Mouse (Mus musculus) spleen, postnatal 4 days (tissue): ENCODE data around the gene Ica1.

Experiments used
- DNase-seq, 2 experiments: peaks; one replicate each; pipeline ENCODE4 v3.0.0; 2022; ENCODE audit warnings: low spot score in 2 of 2

Ica1 gene

DNA sequence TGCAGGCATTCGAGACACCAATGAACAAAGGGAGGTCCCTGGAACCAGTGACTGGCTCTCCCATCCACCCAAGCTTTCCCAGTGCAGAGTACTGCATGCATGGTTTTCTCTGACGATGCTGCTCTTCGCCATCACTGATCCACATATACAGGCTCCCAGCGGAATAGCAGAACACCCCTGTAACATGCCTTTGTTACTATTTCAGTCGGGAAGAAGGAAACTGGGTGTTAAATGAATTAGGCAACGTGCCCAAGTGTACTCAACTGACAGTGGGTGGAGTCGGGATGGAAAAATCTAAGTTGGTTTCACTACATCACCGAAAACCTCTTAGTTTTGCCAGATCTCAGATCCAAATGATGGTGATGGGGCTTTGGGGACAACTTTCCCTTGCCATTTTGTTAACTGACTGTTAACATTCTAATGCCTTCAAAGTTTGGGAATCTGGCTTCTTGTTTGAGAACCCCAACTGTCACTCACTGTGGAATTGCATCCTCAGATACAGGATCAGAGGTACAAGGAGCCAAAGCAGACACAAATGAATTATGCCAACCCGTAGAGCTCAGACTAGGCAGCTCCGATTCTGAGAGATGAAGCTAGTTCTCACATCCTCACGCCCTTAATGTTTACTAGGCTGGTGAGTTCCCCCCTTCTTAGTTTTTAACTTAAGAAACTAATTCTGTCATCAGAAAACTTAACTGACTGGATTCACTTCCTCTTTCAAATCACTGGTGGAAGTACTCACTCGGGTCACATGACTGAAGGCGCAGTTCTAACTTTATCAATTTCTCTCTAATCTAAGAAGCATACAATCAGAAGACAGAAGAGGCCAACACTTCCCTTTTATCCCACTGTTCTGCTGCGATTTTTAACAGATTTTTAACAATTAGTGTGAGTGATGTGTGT, 91.4 kb downstream of the Ica1 start:
- no peak for DNase-seq

DNA sequence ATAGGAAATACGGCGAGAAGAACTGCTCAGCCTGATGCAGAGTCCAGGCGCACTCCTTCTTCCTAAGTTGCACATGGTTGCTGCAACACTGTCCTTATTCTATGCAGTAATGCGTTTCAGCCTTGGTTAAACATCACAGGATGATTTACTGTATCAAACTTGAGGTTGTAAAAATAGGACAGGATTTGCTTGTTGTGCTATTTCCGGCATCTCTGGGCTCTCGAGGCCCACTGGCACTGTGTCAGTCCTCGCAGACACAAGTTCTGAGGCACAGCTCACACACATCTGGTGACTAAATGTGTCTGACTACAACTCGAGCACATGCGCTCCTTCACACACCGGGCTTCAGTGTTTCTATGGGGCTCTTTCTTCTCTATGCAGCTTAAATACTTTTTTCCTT, 94.9 kb downstream of the Ica1 start:
- DNase-seq: peak in 1 of 2 experiments; percentile 40

DNA sequence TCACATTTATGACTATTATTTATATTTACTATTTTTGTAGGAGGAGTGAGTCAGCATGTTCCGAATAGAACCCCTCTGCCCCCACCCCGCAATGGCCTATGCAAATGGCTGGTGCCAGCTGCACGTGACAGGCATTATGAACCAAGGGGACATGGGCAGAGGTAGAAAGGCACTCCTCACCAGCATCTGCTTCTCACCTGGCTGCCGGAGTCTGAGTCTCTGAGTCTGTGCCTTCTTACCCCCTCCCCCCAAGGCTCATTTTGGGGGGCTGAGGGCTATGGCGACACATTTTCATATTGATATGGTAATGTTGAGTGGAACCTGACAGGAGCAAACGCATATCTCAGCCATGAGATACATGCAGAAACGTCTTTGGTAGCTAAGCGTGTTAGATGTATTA, 97.4 kb downstream of the Ica1 start:
- peak in 1 of 2 experiments; percentile 52 for DNase-seq

GRCm38 (mm10) chr6:8673013-8673412, 105.3 kb downstream of the Ica1 start:
- no peak for DNase-seq

- no peak for DNase-seq
These were observed 108.9 kb downstream of the Ica1 start for GRCm38 (mm10) chr6:8669343-8669742.

DNA sequence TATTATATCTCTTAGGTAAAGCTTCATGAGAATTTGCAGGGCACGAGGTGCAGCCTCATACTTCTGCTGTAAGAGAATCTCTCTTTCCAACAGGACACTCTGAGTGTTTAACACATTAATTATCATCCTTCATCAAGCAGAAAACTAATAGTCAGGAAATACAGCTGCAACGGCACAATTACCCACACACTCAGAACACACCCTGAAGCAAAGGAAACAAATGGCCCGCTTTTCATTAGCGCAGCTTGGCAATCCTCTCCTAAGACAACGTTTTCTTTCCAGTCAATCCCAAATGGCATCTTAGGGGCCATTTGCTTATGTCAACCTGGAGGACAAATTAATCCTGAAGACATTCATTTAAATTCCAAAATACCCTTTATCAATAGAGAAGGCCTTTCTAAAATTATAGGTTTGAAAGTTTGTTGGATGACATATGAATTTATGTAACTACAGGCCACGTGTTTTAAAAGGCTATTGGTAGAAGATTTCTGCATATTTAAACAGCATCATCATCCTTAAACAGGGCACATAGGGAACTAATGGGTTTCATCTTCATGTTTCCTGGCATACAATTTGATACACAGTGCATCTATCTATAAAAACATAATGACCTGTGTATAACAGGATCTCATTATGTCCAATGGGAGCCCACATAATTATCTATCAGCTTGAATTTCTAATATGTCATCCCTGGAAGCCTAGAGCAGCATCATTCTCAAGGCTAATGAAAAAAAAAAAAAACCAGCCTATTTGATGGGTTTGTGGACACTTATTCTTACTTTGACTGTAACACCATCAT, 110.1 kb downstream of the Ica1 start:
- DNase-seq: no peak

- DNase-seq: no peak
These were observed 112.5 kb downstream of the Ica1 start for GRCm38 (mm10) chr6:8665786-8666185.

DNA sequence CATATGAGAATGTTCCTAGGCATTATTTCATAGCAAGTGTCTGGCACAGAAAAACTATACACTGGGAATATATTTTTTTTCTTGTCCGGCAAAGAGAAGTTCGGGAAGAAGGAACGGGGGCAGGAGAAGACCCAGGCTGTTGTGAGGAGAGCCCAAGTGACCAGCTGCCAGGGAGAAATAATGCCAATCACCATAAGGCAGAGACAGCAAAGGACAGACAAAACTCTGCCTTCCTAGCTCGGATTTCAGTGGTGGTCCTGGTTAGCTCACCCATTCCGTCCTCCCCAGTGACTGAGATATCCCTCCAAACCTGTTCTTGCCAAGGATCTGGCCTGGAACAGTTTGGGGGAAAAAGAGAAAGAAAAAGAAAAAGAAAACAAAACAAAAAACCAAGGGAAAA, 113.3 kb downstream of the Ica1 start:
- DNase-seq: no peak

- no peak for DNase-seq
These were observed 115.1 kb downstream of the Ica1 start for GRCm38 (mm10) chr6:8663092-8663740.

GRCm38 (mm10) chr6:8661404-8661803, 116.9 kb downstream of the Ica1 start:
- DNase-seq: no peak

DNA sequence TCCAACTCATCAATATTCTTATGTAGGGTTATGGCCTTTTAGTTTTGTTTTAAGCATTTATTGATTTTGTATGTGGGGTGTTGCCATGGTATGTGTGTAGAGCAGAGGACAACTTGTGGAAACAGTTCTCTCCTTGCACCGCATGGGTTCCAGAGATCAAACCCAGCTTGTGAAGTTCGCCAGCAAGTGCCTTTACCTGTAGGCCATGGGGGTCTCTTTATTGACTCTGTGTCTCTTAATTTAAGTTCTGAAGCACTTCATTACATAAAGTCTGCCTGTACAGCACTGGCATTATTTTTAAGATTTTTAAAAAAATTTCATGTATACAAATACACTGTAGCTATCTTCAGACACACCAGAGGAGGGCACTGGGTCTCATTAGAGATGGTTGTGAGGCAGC, 118.2 kb downstream of the Ica1 start:
- no peak for DNase-seq

GRCm38 (mm10) chr6:8659194-8659959, 118.9 kb downstream of the Ica1 start:
- no peak for DNase-seq

DNA sequence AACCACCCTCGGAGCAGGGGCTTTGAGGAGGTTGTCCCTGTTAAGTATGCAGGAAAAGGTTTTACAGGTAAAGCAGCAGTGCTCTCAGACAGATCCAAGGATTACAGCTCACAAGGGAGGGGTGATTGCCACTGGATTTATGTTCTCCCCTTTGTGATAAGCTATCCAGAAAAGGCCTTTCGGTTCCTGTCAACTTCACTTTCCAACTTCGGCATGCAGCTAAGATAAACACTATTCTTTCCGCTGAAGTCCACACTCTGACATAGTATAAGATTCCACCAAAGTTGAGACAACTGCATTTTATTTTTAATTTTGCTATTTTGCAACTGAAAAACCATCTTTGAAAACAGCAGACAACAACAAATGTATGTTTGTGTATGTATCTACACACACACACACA, 119.9 kb downstream of the Ica1 start:
- DNase-seq: no peak

GRCm38 (mm10) chr6:8657459-8657858, 120.8 kb downstream of the Ica1 start:
- DNase-seq: no peak

GRCm38 (mm10) chr6:8655454-8655853, 122.8 kb downstream of the Ica1 start:
- no peak for DNase-seq

GRCm38 (mm10) chr6:8650413-8650812, 127.9 kb downstream of the Ica1 start:
- DNase-seq: no peak

DNA sequence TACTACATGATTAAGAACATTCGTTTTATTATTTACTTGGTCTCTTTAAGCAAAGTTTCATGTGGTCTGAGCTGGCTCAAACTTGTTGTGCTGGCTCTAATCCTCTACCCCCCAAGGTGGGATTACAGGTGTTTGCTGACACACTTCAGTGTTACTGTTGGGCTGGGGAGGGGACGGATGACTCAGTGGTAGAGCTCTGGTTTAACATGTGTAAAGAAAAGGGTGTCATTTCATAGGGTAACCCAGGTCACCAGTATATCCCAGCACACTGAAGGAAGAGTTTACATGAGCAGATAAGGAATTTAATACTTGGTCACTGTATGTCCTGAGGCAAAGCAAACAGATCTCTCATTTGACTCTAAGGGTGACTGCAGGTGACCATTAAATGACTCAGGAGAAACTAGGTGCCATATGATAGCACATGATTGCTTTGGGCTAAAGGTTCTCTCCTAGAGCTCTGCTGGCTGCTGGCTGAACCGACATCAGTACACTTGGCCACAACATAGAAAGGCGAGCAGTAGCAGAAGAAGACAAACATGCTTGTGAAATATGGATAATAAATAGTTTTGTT, 128.9 kb downstream of the Ica1 start:
- DNase-seq: no peak

GRCm38 (mm10) chr6:8648185-8648901, 129.9 kb downstream of the Ica1 start:
- no peak for DNase-seq

DNA sequence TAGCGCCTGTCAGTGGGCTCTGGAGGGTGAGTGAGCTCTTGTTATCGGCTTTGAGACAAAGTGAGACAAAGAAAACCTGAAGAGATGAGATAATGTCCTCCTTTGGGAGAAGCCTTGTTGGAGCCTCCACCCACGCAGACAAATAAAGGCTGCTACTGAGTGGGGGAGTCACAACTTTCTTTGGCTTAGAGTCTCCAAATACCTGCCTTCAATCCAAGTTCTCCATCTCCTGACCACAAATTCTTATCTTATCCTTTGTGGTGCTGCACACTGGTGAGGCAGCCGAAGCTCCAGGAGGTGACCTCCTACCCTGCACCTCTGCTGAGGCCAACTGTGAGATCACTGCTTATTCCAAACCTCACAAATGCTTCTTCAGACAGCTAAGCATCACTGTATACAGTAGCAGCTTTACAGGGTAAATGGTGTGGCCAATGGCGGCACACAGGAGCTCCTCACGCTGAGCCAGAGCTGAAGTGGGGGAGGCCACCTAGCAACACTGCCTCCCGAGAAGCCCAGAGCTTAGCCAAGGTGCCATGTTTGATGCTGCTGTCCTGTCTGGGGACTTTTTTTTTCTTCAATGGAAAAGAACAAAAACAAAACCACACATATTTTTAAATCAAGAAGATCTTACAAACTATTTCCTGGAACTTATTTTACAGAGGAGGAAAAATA, 130.6 kb downstream of the Ica1 start:
- DNase-seq: no peak

DNA sequence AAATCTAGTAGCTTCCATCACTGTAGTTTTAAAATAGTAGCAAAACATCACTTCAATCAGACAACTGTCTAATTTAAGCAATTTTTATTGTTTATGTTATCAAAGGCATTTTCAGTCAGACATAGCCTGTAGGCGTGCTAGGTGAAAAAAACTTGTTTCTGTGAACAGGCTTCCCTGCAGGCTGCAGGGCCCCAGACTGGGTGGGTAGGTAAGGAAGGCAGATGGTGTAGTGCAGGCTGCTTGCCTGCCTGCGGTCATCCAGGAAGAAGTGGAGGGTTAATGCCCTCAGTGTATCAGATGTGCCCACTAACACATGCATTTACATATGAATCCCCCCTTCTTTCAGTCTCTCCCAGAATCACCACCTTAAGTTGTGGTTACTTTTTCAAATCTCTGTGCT, 132.6 kb downstream of the Ica1 start:
- DNase-seq: no peak
